Mouse (Mus musculus) lung, adult 2 months (tissue): ENCODE measurements at regions not wholly inside any gene's neighbourhood (a gene's known extent, or its start where the extent isn't known, plus 50 kb on each side); places are given as distances from the start of the nearest gene placed in this dataset.

Experiments used
- CTCF ChIP-seq: fragments of 200-500 bp; IDR thresholded peaks from 2 replicates; pipeline ENCODE4 v1.5.1; 2011; ENCODE audit warnings: mild to moderate bottlenecking, low read length, control low read depth; ENCODE audit not compliant: insufficient read depth
- POLR2A ChIP-seq: fragments of 200-500 bp; IDR thresholded peaks from 2 replicates; pipeline ENCODE4 v1.6.1; 2011; ENCODE audit warnings: low read depth, mild to moderate bottlenecking, control low read depth, low read length, borderline replicate concordance; ENCODE audit errors: extremely low read depth

DNA sequence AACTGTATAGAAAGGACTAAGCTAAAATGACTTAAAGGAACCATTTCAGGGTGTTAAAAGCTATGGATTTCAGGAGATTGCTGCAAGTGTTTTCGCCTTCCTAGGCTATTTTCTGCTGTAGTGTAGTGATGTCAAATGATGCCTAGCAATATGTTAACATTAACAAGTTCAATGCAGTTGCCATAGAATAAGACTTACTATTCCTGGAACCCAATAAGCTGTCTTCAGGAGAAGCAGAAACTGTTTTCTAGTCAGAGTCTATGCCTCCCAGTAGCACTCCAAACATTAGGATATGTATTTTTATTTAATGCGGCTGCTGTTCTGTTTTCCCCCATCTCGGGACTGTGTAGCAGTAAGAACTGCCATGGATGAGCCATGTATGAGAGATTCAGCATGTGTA lies 90.3 kb upstream of the Arhgap21 start:
- TF ChIP-seq CTCF (no peak), POLR2A (no peak)
